Mouse (Mus musculus) activated CD4-positive, CD25-positive, alpha-beta regulatory T cell (primary cell): ENCODE results near the gene Saal1. TPM values are rescaled to one million over a fixed set of nuclear protein-coding genes. Genes with fewer than 3 reads are reported as not detected.

Source experiments
- polyA plus RNA-seq, 2 experiments: library from polyadenylated mRNA; unstranded; fragments of 100-300 nt; shearing (Covaris generic); gene quantifications; one replicate each; pipeline ENCODE4 v1.2.1; 2017

The Saal1 gene
- polyA plus RNA-seq = 10 to 100 TPM; 18.9 to 19.3 TPM

DNA sequence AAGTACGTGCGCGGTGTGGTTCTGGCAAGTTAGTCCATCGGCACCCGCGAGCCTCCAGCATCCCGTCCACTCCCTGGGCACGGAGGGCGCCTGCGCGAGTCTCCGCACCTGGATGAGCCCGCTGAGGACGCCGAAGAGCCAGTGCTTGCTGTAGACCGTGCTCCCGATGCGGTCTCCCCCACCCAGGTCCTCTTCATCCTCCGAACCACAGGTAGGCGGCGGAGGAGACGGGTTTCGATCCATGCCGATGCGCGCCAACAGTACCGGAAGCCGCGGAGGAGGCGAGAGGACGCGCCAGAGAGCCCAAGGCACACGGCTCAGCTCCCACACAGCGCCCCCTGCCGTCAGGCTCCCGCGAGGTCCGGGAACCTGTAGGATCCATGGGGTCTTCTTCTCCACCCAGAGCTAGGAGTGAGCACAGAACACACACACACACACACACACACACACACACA, at the start of gene Saal1:
Gene Saal1, minus strand, starts transcription at position 291 of the 455 bp plus-strand sequence.

GRCm38 (mm10) chr7:46751490-46751889, 41.0 kb upstream of the Saal1 start, which contains the start of gene Saa2:
Saa2 (plus strand) TSS chr7:46751790.

GRCm38 (mm10) chr7:46742880-46743279, 32.4 kb upstream of the Saal1 start, which contains the start of gene Saa1:
Saa1 (minus strand) TSS chr7:46742980.

GRCm38 (mm10) chr7:46732458-46732857, 22.0 kb upstream of the Saal1 start, which contains the start of gene Saa4:
Saa4 (minus strand) TSS chr7:46732603.

DNA sequence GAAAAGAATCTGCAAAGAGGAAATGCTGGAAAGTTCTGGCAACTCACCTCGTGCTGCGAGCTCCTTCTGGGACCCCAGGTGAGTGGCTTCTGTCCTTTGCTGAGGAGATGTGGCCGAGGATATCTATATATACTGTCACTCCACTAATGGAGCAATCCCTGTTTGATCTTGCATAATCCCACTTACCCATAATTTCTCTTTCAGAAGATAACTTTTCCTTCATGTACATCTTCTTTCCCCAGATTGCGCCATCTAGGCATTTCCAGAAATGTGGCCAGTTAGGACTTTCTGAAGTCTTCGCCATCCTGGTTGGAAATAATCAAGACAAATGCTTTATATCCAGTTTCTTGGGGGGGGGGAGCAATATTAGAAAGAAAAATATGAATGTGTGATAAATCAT, 5.1 kb upstream of the Saal1 start, which contains the start of gene Saa3:
Gene Saa3, minus strand, starts transcription at position 101 of the 400 bp plus-strand sequence.

DNA sequence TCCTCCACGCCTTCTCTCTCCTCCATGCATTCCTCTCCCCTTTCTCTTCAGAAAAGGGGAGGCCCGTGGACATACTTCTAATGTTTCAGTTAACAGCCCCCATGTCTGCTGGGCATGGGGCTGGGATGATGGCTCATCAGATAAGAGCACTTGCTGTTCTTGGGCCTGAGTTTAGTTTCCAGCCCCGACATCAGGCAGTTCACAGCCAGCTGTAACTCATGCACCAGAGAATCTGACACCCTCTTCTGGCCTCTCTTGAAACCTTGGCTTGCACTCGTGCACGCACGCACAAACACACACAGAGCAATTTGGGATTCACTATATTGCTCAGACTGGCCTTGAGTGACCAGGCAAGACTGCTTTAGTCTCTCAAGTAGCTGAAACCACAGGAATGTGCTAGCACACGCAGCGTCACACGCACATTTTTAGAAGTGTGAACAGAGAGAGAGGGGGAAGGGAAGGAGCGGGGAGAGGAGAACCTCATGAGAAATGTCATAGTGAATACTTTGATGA, 38.3 kb downstream of the Saal1 start, which contains the start of gene Tph1:
Gene Tph1, minus strand, starts transcription at position 378 of the 513 bp plus-strand sequence.

GRCm38 (mm10) chr7:46639692-46640031, 70.8 kb downstream of the Saal1 start, which contains the start of gene Sergef:
Sergef (minus strand) TSS chr7:46639807.

Other genes starting within 250 kb of the Saal1 start
- 10 to 100 TPM; 15.8 to 21.5 TPM for gene Sergef, start 70.9 kb downstream of the Saal1 start, polyA plus RNA-seq
- gene Tph1, start 38.1 kb downstream of the Saal1 start, polyA plus RNA-seq = 1 to 10 TPM in 1 of 2 experiments, under 1 TPM in 1; 0.79 to 1.6 TPM
- 1 to 10 TPM in 1 of 2 experiments, not detected in 1; 2.3 TPM for gene Saa3, start 5.0 kb upstream of the Saal1 start, polyA plus RNA-seq
- not detected for gene Saa4, start 21.9 kb upstream of the Saal1 start, polyA plus RNA-seq
- under 1 TPM in 1 of 2 experiments, not detected in 1; 0.26 TPM for gene Saa1, start 32.3 kb upstream of the Saal1 start, polyA plus RNA-seq
- gene Saa2, start 41.1 kb upstream of the Saal1 start, polyA plus RNA-seq = not detected
- 10 to 100 TPM; 27.5 to 37.5 TPM for gene Hps5, start 85.4 kb upstream of the Saal1 start, polyA plus RNA-seq
- 10 to 100 TPM; 52.4 to 56.3 TPM for gene Gtf2h1, start 85.4 kb upstream of the Saal1 start, polyA plus RNA-seq
- gene Ldha, start 130.8 kb upstream of the Saal1 start, polyA plus RNA-seq = 1,000 to 10,000 TPM; 1,491 to 1,505 TPM
- gene Ldhc, start 150.5 kb upstream of the Saal1 start, polyA plus RNA-seq = under 1 TPM in 1 of 2 experiments, not detected in 1; 0.32 TPM
- 100 to 1,000 TPM; 126 to 130 TPM for gene Tsg101, start 209.3 kb upstream of the Saal1 start, polyA plus RNA-seq
- 1 to 10 TPM; 6.4 to 7.2 TPM for gene Uevld, start 247.8 kb upstream of the Saal1 start, polyA plus RNA-seq